Mouse (Mus musculus) neural tube, embryonic 10.5 days (tissue): ENCODE results near the gene Cd70.

Experiments used
- DNase-seq: peaks from one replicate; pipeline ENCODE4 v3.0.0-alpha.2; 2017; ENCODE audit warnings: low spot score; ENCODE audit errors: extremely low spot score

Gene Cd70

DNA sequence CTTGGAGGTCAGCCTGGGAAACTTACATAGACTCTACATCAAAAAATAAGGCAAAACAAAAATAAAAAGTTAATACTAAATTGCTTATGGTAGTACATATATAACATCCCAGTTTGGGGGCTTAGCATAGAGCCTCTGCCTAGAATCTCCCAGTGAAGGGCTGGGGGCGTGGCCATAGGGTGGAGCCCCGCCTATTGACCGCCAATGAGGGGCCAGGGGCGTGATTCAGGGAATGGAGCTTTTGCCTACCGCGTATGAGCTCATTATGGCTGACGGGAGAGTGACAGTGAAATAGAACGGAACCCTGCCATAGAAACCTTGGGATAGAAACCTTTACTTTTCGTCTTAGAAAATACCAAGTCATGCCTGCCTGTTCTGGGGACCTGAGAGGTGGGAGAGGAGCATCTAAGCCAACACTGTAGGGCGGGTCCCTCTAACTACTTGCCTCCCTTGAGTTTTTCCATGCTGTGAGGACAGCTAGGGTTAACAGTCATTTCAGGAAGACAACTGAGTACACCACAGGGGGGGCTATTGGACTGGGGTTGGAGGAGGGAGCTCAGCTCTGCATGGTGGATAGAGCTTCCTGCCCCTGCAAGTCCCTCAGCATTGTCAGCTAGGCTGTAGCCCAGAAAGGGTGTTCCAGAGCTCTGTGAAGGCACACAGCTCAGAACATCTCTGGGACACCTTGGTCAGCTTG lies 49.8 kb downstream of the Cd70 start:
- no peak for DNase-seq

- DNase-seq: no peak
These were observed 51.3 kb downstream of the Cd70 start for GRCm38 (mm10) chr17:57098321-57098720.

DNA sequence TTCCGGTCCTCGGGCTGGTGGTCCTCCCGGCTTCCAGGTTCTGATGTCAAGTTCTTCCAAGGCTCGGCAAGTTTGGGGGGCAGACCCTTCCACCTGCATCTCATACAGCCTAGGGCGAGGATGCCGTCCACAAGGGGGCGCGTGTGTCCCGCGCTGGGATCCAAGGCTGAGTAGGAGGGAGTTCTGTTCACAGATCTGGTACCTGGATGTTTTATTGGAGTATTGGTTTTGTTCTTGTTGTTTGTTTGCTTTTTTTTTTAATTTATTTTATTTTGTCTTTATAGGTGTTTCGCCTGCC lies 53.0 kb downstream of the Cd70 start:
- peak; percentile 86 for DNase-seq
